Mouse (Mus musculus) ES-Bruce4 (cell line): ENCODE measurements around the gene Tchp.

Experiments
- CTCF ChIP-seq: IDR thresholded peaks from one replicate; pipeline ENCODE4 v1.8.1; 2011; ENCODE audit warnings: low read depth, low read length
- POLR2A ChIP-seq: IDR thresholded peaks from one replicate; pipeline ENCODE4 v1.8.1; 2011; ENCODE audit warnings: low read length; ENCODE audit not compliant: insufficient read depth

DNA sequence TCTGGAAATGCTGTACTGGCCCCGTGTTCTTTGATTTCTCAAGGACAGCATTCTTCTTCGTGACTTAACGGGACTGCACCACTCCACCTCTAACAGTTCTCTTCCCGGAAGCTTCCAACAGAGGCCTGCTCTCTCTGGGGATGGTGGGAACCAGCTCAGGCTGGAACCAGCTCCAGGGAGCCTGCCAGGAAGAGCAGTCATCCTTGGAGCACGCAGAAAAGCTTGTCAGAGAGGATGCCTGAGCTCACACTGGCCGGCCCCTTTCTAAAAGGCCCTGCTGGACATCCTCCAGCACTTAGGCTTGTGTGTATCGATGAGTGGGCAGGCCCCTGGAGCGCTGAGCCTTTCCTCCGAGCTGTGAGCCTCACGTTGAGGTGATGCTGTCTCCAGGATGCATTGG is 20.6 kb downstream of the Tchp start:
- no peak for TF ChIP-seq POLR2A
- TF ChIP-seq CTCF = no peak
